Mouse (Mus musculus) bone marrow macrophage, adult 2 months (primary cell): ENCODE measurements around the gene Tbcd.

ENCODE experiments used
- CTCF ChIP-seq: IDR thresholded peaks from 2 replicates; pipeline ENCODE4 v1.5.1; 2012; ENCODE audit warnings: low read depth, mild to moderate bottlenecking, low read length, moderate library complexity
- POLR2A ChIP-seq: IDR thresholded peaks from 2 replicates; pipeline ENCODE4 v1.6.1; 2012; ENCODE audit warnings: mild to moderate bottlenecking, low read depth, low read length, borderline replicate concordance

DNA sequence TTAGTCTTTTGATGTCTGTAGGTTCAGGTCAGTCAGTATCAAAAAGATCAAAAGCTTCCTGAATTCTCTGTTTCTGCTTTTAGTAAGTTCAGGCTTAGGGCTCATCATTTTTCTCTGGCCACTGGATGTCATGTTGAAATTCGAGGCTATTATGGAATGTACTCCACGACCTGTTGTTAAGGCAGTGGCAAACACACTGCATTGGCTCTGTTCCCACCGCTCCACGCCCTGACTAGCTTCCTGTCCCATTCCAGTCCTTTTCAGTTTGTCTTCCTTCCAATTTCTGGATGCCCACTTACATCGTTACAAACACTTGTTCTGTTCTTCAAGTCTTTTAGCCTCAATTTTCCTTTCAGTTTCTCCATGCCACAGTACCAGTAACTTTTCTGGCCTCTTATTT lies 36.4 kb upstream of the Tbcd start:
- TF ChIP-seq POLR2A (no peak), CTCF (no peak)
